In genomic region chr8:91607091-91607490, GRCm38 (mm10) we compare ENCODE assay signal across 12 mouse cellular contexts.
DNase-seq lines count a peak whose midpoint lies in the region; ATAC-seq and TF ChIP-seq lines count a peak whose summit lies in the region.
"Had no signal": no experiment of that assay in that cellular context is flagged by ENCODE, and none has a peak within 500 bp of the region (broad histone marks: within the 10 kb centered on the region; RNA-seq: fewer than 3 reads in every experiment).

No protein-coding gene starts in this region.

- ATAC-seq in forebrain, postnatal 0 days, result 0 out of 2 replicates have a peak, but pooled peaks have one; percentile 16
- ATAC-seq in forebrain, embryonic 13.5 days, result no peak
- ATAC-seq: intestine, postnatal 0 days had no signal

- no peak for DNase-seq in forebrain, postnatal 0 days
- peak; percentile 64 for DNase-seq in left cerebral cortex, postnatal 4 days
- no peak for DNase-seq in left cerebral cortex, adult 11 months (ENCODE audit: low spot score)
- DNase-seq in brain, embryonic 14.5 days (ENCODE audit: low read depth), result peak; percentile 50
- no peak for DNase-seq in spleen, adult 12 weeks (ENCODE audit: low spot score)
- DNase-seq in urinary bladder, adult 18-20 months (ENCODE audit: low spot score in 2 of 2), result no peak
- DNase-seq: kidney, postnatal 4 days had no signal

- no peaks in the 10 kb centered on the region for H3K36me3 ChIP-seq in forebrain, postnatal 0 days (ENCODE audit: insufficient read depth)
- H3K36me3 ChIP-seq in forebrain, embryonic 13.5 days (ENCODE audit: poor library complexity, severe bottlenecking), result no peaks in the 10 kb centered on the region
- H3K36me3 ChIP-seq: heart, embryonic 10.5 days had no signal

- no peaks in the 10 kb centered on the region for H3K27me3 ChIP-seq in forebrain, postnatal 0 days (ENCODE audit: insufficient read depth, low read length)
- peaks cover 12% of the 10 kb centered on the region for H3K27me3 ChIP-seq in forebrain, embryonic 13.5 days

- no peaks in the 10 kb centered on the region for H3K4me1 ChIP-seq in forebrain, postnatal 0 days (ENCODE audit: insufficient read depth)
- peaks cover 13% of the 10 kb centered on the region for H3K4me1 ChIP-seq in forebrain, embryonic 13.5 days
- peaks cover 12% of the 10 kb centered on the region for H3K4me1 ChIP-seq in embryonic fibroblast, embryonic 13.5 days (ENCODE audit: control insufficient read depth, insufficient read depth, low read length)

- 61% methylated on average over 5 of the region's 5 CpGs for WGBS in forebrain, postnatal 0 days
- 84% methylated on average over 5 of the region's 5 CpGs for WGBS in forebrain, embryonic 13.5 days

- no peak overlapping the region for H3K9ac ChIP-seq in forebrain, postnatal 0 days
- no peak overlapping the region for H3K9ac ChIP-seq in forebrain, embryonic 13.5 days

- no peak overlapping the region for H3K4me2 ChIP-seq in forebrain, postnatal 0 days (ENCODE audit: low read depth)
- H3K4me2 ChIP-seq in forebrain, embryonic 13.5 days, result no peak overlapping the region
- H3K4me2 ChIP-seq: liver, embryonic 11.5 days had no signal

- no peak overlapping the region for H3K27ac ChIP-seq in forebrain, postnatal 0 days (ENCODE audit: low read depth, low read length)
- H3K27ac ChIP-seq in forebrain, embryonic 13.5 days, result no peak overlapping the region
- peak overlapping the region; percentile 30 for H3K27ac ChIP-seq in embryonic fibroblast, embryonic 13.5 days (ENCODE audit: insufficient read depth, low read length)
- H3K27ac ChIP-seq: heart, embryonic 10.5 days had no signal

- no peak overlapping the region for H3K4me3 ChIP-seq in forebrain, postnatal 0 days (ENCODE audit: low read depth, low read length)
- no peak overlapping the region for H3K4me3 ChIP-seq in forebrain, embryonic 13.5 days
- no peak overlapping the region for H3K4me3 ChIP-seq in embryonic fibroblast, embryonic 13.5 days (ENCODE audit: insufficient read depth, low read length)
- H3K4me3 ChIP-seq: heart, embryonic 10.5 days had no signal

- intact Hi-C loops in left cerebral cortex, postnatal 4 days (cut with DNase I), result no loop called here

- TF ChIP-seq POLR2A in brain, embryonic 14.5 days (IDR thresholded peaks at IDR 0.05; ENCODE audit: borderline replicate concordance, extremely low read depth, insufficient read depth, insufficient read length, poor library complexity, severe bottlenecking), result no peak
- TF ChIP-seq POLR2A in embryonic fibroblast, embryonic 13.5 days (IDR thresholded peaks at IDR 0.05; ENCODE audit: low read depth, low read length), result no peak

- no peaks in the 10 kb centered on the region for H3K9me3 ChIP-seq in forebrain, postnatal 0 days (ENCODE audit: low read length)
- no peaks in the 10 kb centered on the region for H3K9me3 ChIP-seq in forebrain, embryonic 13.5 days (replicated peaks)
- H3K9me3 ChIP-seq: heart, embryonic 10.5 days had no signal

- no peak for TF ChIP-seq CTCF in forebrain, postnatal 0 days (IDR thresholded peaks at IDR 0.05; ENCODE audit: low read depth)
- TF ChIP-seq CTCF in brain, embryonic 14.5 days (IDR thresholded peaks at IDR 0.05; ENCODE audit: borderline replicate concordance, extremely low read depth, insufficient read depth, insufficient read length), result no peak
- TF ChIP-seq CTCF in embryonic fibroblast, embryonic 13.5 days (IDR thresholded peaks at IDR 0.05; ENCODE audit: borderline replicate concordance, insufficient read depth, low read length), result no peak

Comparison
In these comparisons a context has a peak if more than half of its experiments do, and no peak if none do; other contexts are left out.
1. DNase-seq: peak in left cerebral cortex, postnatal 4 days (single experiment) and brain, embryonic 14.5 days (single experiment); none in forebrain, postnatal 0 days (single experiment), left cerebral cortex, adult 11 months (single experiment), spleen, adult 12 weeks (single experiment) and urinary bladder, adult 18-20 months (0 of 2).